8 mouse cellular contexts compared by ENCODE assay signal in genomic region chr3:36521073-36522060, GRCm38 (mm10). TPM values are rescaled to one million over a fixed set of nuclear protein-coding genes. Genes with fewer than 3 reads are reported as not detected.
DNase-seq lines count a peak whose midpoint lies in the region; ATAC-seq lines count a peak whose summit lies in the region.

Gene Gm11549 (minus strand): TSS chr3:36521813.

- H3K36me3 ChIP-seq in forebrain, embryonic 13.5 days (ENCODE audit: poor library complexity, severe bottlenecking): no peaks in the 10 kb centered on the region
- no peaks in the 10 kb centered on the region for H3K36me3 ChIP-seq in intestine, embryonic 14.5 days (ENCODE audit: control insufficient read depth, insufficient read depth, low read length)
- H3K36me3 ChIP-seq in midbrain, embryonic 13.5 days: no peaks in the 10 kb centered on the region

- peak; percentile 67 for ATAC-seq in forebrain, embryonic 13.5 days
- ATAC-seq in intestine, embryonic 14.5 days (replicated peaks; ENCODE audit: low FRiP score, low TSS enrichment, low read depth): 0 out of 2 replicates have a peak, but pooled peaks have one; percentile 40
- peak; percentile 80 for ATAC-seq in midbrain, embryonic 13.5 days

- DNase-seq in layer of hippocampus, postnatal 25 days (ENCODE audit: extremely low spot score in 1 of 2, low spot score in 1 of 2): peak; percentile 32 to 37
- DNase-seq in layer of hippocampus, adult 9-10 months (ENCODE audit: low spot score): no peak
- DNase-seq in brain, adult 2 months (ENCODE audit: low read depth, low spot score): peak; percentile 60
- peak; percentile 71 for DNase-seq in intestine, embryonic 14.5 days (ENCODE audit: low spot score)
- DNase-seq in MN1 (ENCODE audit: low spot score): no peak
- DNase-seq in urinary bladder, postnatal 4 days (ENCODE audit: low spot score in 2 of 2): no peak

- peaks cover 14% of the 10 kb centered on the region for H3K4me1 ChIP-seq in forebrain, embryonic 13.5 days
- H3K4me1 ChIP-seq in intestine, embryonic 14.5 days (replicated peaks; ENCODE audit: control insufficient read depth, insufficient read depth, low read length): no peaks in the 10 kb centered on the region
- peaks cover 16% of the 10 kb centered on the region for H3K4me1 ChIP-seq in midbrain, embryonic 13.5 days (replicated peaks)

- peak within 1 kb of the TSS; percentile 56 for H3K4me3 ChIP-seq in forebrain, embryonic 13.5 days
- H3K4me3 ChIP-seq in intestine, embryonic 14.5 days (ENCODE audit: low read depth, low read length): peak within 1 kb of the TSS; percentile 40
- peak within 1 kb of the TSS; percentile 66 for H3K4me3 ChIP-seq in midbrain, embryonic 13.5 days (replicated peaks)

- H3K9ac ChIP-seq in forebrain, embryonic 13.5 days: peak within 1 kb of the TSS; percentile 70
- peak within 1 kb of the TSS; percentile 6; the same call in 1 of the 2 replicates for H3K9ac ChIP-seq in intestine, embryonic 14.5 days (ENCODE audit: low read length)
- H3K9ac ChIP-seq in midbrain, embryonic 13.5 days (replicated peaks): peak within 1 kb of the TSS; percentile 75

- H3K27me3 ChIP-seq in forebrain, embryonic 13.5 days: peaks cover 31% of the 10 kb centered on the region
- H3K27me3 ChIP-seq in intestine, embryonic 14.5 days (replicated peaks; ENCODE audit: control insufficient read depth, insufficient read depth, low read length): peaks cover 32% of the 10 kb centered on the region
- H3K27me3 ChIP-seq in midbrain, embryonic 13.5 days: peaks cover 27% of the 10 kb centered on the region

- H3K27ac ChIP-seq in forebrain, embryonic 13.5 days: no peak within 1 kb of the TSS
- no peak within 1 kb of the TSS for H3K27ac ChIP-seq in intestine, embryonic 14.5 days (ENCODE audit: low read depth)
- no peak within 1 kb of the TSS for H3K27ac ChIP-seq in midbrain, embryonic 13.5 days

- peak within 1 kb of the TSS; percentile 96 for H3K4me2 ChIP-seq in forebrain, embryonic 13.5 days
- peak within 1 kb of the TSS; percentile 88 for H3K4me2 ChIP-seq in intestine, embryonic 14.5 days (ENCODE audit: low read length)
- H3K4me2 ChIP-seq in midbrain, embryonic 13.5 days (replicated peaks): peak within 1 kb of the TSS; percentile 96

- no peaks in the 10 kb centered on the region for H3K9me3 ChIP-seq in forebrain, embryonic 13.5 days (replicated peaks)
- H3K9me3 ChIP-seq in intestine, embryonic 14.5 days (ENCODE audit: control insufficient read depth, low read length): no peaks in the 10 kb centered on the region
- no peaks in the 10 kb centered on the region for H3K9me3 ChIP-seq in midbrain, embryonic 13.5 days

- under 1% methylated on average over 51 of the region's 51 CpGs for WGBS in forebrain, embryonic 13.5 days
- WGBS in intestine, embryonic 14.5 days: 1% methylated on average over 51 of the region's 51 CpGs
- WGBS in midbrain, embryonic 13.5 days: under 1% methylated on average over 51 of the region's 51 CpGs

RNA-seq across cellular contexts. Expression of gene Gm11549, which starts in this region (rescaled TPM):
- 1 to 10 TPM; 1.7 to 2.9 TPM for total RNA-seq in layer of hippocampus, postnatal 25 days (2021)
- polyA plus RNA-seq in forebrain, embryonic 13.5 days (2015; fragmentation: Nextera tagmentation; extraction: Ambion mirVana): 0.57 and 0.63 TPM in 2 replicates
- 0.16 and 0.20 TPM in 2 replicates for polyA plus RNA-seq in intestine, embryonic 14.5 days (2014; fragmentation: Nextera tagmentation; extraction: Ambion mirVana)
- 0.52 and 0.71 TPM in 2 replicates for polyA plus RNA-seq in midbrain, embryonic 13.5 days (2015; fragmentation: Nextera tagmentation; extraction: Ambion mirVana)

Comparison
In these comparisons a context has a peak if more than half of its experiments do, and no peak if none do; other contexts are left out.
1. DNase-seq: peak in layer of hippocampus, postnatal 25 days (2 of 2) and brain, adult 2 months (single experiment); none in layer of hippocampus, adult 9-10 months (single experiment), MN1 (single experiment) and urinary bladder, postnatal 4 days (0 of 2).
2. Peak in ATAC-seq, H3K4me3 ChIP-seq, H3K9ac ChIP-seq and H3K4me2 ChIP-seq in forebrain, embryonic 13.5 days; RNA of the gene not detected or under 1 TPM.
3. Peak in DNase-seq, ATAC-seq, H3K4me3 ChIP-seq, H3K9ac ChIP-seq and H3K4me2 ChIP-seq in intestine, embryonic 14.5 days; RNA of the gene not detected or under 1 TPM.
4. Peak in ATAC-seq, H3K4me3 ChIP-seq, H3K9ac ChIP-seq and H3K4me2 ChIP-seq in midbrain, embryonic 13.5 days; RNA of the gene not detected or under 1 TPM.
5. H3K9ac ChIP-seq: peak in every context shown above with its lines; median percentile 75 in midbrain, embryonic 13.5 days; 70 in forebrain, embryonic 13.5 days; 6 in intestine, embryonic 14.5 days.
6. Peak in every context shown above with its lines, with median percentiles within 50 percentile points of each other: ATAC-seq, H3K4me2 ChIP-seq and H3K4me3 ChIP-seq.